ENCODE assay signal across 9 mouse cellular contexts in the genomic region with DNA sequence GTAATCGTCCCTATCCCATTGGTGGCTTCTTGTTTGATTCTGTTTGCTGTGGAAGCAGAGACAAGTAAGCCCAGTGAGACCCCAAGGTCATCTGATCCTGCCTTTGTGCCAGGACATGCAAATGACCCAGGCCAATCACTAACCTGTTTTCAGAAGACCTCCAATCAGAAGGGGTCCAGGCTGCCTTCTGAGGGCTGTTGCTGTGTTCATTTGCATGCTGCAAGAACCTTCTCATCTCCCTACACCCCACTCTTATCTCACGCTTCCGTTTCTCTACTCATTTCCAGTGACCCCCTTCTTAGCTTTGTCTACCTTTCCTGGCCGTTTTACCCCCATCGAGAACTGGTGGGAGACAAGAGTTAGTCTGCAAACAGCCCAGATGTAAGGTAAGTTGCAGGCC. TPM values are rescaled to one million over a fixed set of nuclear protein-coding genes. Genes with fewer than 3 reads are reported as not detected.
DNase-seq lines count a peak whose midpoint lies in the region; ATAC-seq and TF ChIP-seq lines count a peak whose summit lies in the region.
"Had no signal": no experiment of that assay in that cellular context is flagged by ENCODE, and none has a peak within 500 bp of the region (broad histone marks: within the 10 kb centered on the region; RNA-seq: fewer than 3 reads in every experiment).

Gene Fam198b (plus strand): TSS at position 229 of the 400 bp plus-strand sequence.

- in situ Hi-C loops in ES-E14 (cut with MboI; ENCODE audit: low sequenced_read_pairs in 2 of 2, unreplicated experiment in 2 of 2), result loop anchor here in 1 of 2 experiments (25.0 kb wide), 1 partner anchor 178 kb away; no protein-coding TSS in a partner anchor

- no peak for DNase-seq in hindbrain, embryonic 11.5 days (ENCODE audit: low spot score)
- no peak for DNase-seq in ES-E14 (ENCODE audit: low read depth, low spot score)
- DNase-seq in gastrocnemius, postnatal 25 days, result no peak
- peak; percentile 34 for DNase-seq in limb, embryonic 11.5 days (ENCODE audit: low spot score)
- no peak for DNase-seq in B cell, adult 2 months
- DNase-seq in c-Kit-positive CD71-positive TER-119-positive erythroid progenitor cells, embryonic 14.5 days (ENCODE audit: low spot score), result no peak
- DNase-seq: thymus, adult 18-20 months had no signal

- H3K27me3 ChIP-seq in hindbrain, embryonic 11.5 days (ENCODE audit: control insufficient read depth, insufficient read depth, low read length), result no peaks in the 10 kb centered on the region
- 0 out of 2 replicates have a peak, but pooled peaks cover 2% of the 10 kb centered on the region for H3K27me3 ChIP-seq in hindbrain, embryonic 13.5 days
- no peaks in the 10 kb centered on the region for H3K27me3 ChIP-seq in limb, embryonic 11.5 days (ENCODE audit: control insufficient read depth, insufficient read depth, low read length)

- peak; percentile 2; the same call in 1 of the 2 replicates for ATAC-seq in hindbrain, embryonic 11.5 days (ENCODE audit: low FRiP score)
- no peak for ATAC-seq in hindbrain, embryonic 13.5 days (ENCODE audit: low FRiP score)
- ATAC-seq in limb, embryonic 11.5 days (ENCODE audit: insufficient number of reproducible peaks, low FRiP score, low TSS enrichment, low read depth), result no peak
- no peak for ATAC-seq in erythroid progenitor cell, adult 5-6 weeks (replicated peaks; ENCODE audit: low FRiP score, poor library complexity, severe bottlenecking)

- H3K9ac ChIP-seq in hindbrain, embryonic 11.5 days (ENCODE audit: low read depth, low read length), result no peak within 1 kb of the TSS
- no peak within 1 kb of the TSS for H3K9ac ChIP-seq in hindbrain, embryonic 13.5 days
- no peak within 1 kb of the TSS; the same call in 1 of the 2 replicates for H3K9ac ChIP-seq in ES-E14 (ENCODE audit: insufficient read depth, low read depth, low read length, poor library complexity, severe bottlenecking)
- H3K9ac ChIP-seq in limb, embryonic 11.5 days (ENCODE audit: low read length), result peak within 1 kb of the TSS; percentile 30; the same call in 1 of the 2 replicates

- H3K4me3 ChIP-seq in hindbrain, embryonic 11.5 days (ENCODE audit: low read depth, low read length), result no peak within 1 kb of the TSS
- H3K4me3 ChIP-seq in hindbrain, embryonic 13.5 days, result no peak within 1 kb of the TSS
- H3K4me3 ChIP-seq in ES-E14 (ENCODE audit: insufficient read depth in 1 of 2, low read depth in 1 of 2, low read length in 2 of 2, poor library complexity in 1 of 2, severe bottlenecking in 1 of 2), result peak within 1 kb of the TSS; percentile 46 to 50
- H3K4me3 ChIP-seq in limb, embryonic 11.5 days (ENCODE audit: low read depth, low read length), result peak within 1 kb of the TSS; percentile 10; the same call in 1 of the 2 replicates

- no peak within 1 kb of the TSS for H3K4me2 ChIP-seq in hindbrain, embryonic 11.5 days (replicated peaks; ENCODE audit: low read depth, low read length)
- H3K4me2 ChIP-seq in hindbrain, embryonic 13.5 days, result no peak within 1 kb of the TSS
- H3K4me2 ChIP-seq in limb, embryonic 11.5 days (ENCODE audit: low read depth, severe bottlenecking), result peak within 1 kb of the TSS; percentile 43

- H3K27ac ChIP-seq in hindbrain, embryonic 11.5 days (ENCODE audit: low read depth, low read length), result no peak within 1 kb of the TSS
- no peak within 1 kb of the TSS for H3K27ac ChIP-seq in hindbrain, embryonic 13.5 days
- H3K27ac ChIP-seq in ES-E14 (ENCODE audit: insufficient read depth, low read depth, low read length, poor library complexity, severe bottlenecking), result no peak within 1 kb of the TSS
- no peak within 1 kb of the TSS for H3K27ac ChIP-seq in limb, embryonic 11.5 days (replicated peaks; ENCODE audit: low read depth, low read length)

- 56% methylated on average over 5 of the region's 5 CpGs for WGBS in hindbrain, embryonic 11.5 days
- WGBS in hindbrain, embryonic 13.5 days, result 61% methylated on average over 5 of the region's 5 CpGs
- WGBS in limb, embryonic 11.5 days, result 48% methylated on average over 5 of the region's 5 CpGs

- H3K4me1 ChIP-seq in hindbrain, embryonic 11.5 days (replicated peaks; ENCODE audit: control insufficient read depth, insufficient read depth, low read length), result no peaks in the 10 kb centered on the region
- 0 out of 2 replicates have a peak, but pooled peaks cover 7% of the 10 kb centered on the region for H3K4me1 ChIP-seq in hindbrain, embryonic 13.5 days (replicated peaks)
- H3K4me1 ChIP-seq in ES-E14 (ENCODE audit: control insufficient read depth in 2 of 2, insufficient read depth in 2 of 2, low read length in 2 of 2, poor library complexity in 1 of 2), result peaks cover 3 to 4% of the 10 kb centered on the region in 2 experiments; a peak in 1 of 4 replicates
- H3K4me1 ChIP-seq in limb, embryonic 11.5 days (ENCODE audit: control insufficient read depth, insufficient read depth, low read length), result peaks cover 18% of the 10 kb centered on the region

- no peaks in the 10 kb centered on the region for H3K9me3 ChIP-seq in hindbrain, embryonic 11.5 days (ENCODE audit: control insufficient read depth, low read length)
- no peaks in the 10 kb centered on the region for H3K9me3 ChIP-seq in hindbrain, embryonic 13.5 days
- H3K9me3 ChIP-seq in ES-E14 (ENCODE audit: control insufficient read depth, insufficient read depth, low read depth, low read length), result no peaks in the 10 kb centered on the region
- H3K9me3 ChIP-seq in limb, embryonic 11.5 days (ENCODE audit: control insufficient read depth, low read length), result no peaks in the 10 kb centered on the region

- H3K36me3 ChIP-seq in hindbrain, embryonic 11.5 days (ENCODE audit: control insufficient read depth, insufficient read depth, low read length), result no peaks in the 10 kb centered on the region
- no peaks in the 10 kb centered on the region for H3K36me3 ChIP-seq in hindbrain, embryonic 13.5 days
- H3K36me3 ChIP-seq in ES-E14 (ENCODE audit: control insufficient read depth, insufficient read depth, low read length, poor library complexity, severe bottlenecking), result no peaks in the 10 kb centered on the region
- H3K36me3 ChIP-seq in limb, embryonic 11.5 days (ENCODE audit: control insufficient read depth, insufficient read depth, low read length), result no peaks in the 10 kb centered on the region

TF ChIP-seq in ES-E14, 5 proteins besides CTCF, POLR2A, EP300 and RAD21:
- no peak for TF ChIP-seq ZNF384 (IDR thresholded peaks at IDR 0.05; ENCODE audit: low read depth, low read length)
- TF ChIP-seq CHD2 (IDR thresholded peaks at IDR 0.05; ENCODE audit: low read depth, low read length), result no peak
- no peak for TF ChIP-seq MAFK (IDR thresholded peaks at IDR 0.05; ENCODE audit: insufficient read depth, low read depth, low read length)

RNA-seq across cellular contexts. Expression of gene Fam198b, which starts in this region (rescaled TPM):
- 3.1 and 3.6 TPM in 2 replicates for polyA plus RNA-seq in hindbrain, embryonic 11.5 days (2014; fragmentation: Nextera tagmentation; extraction: Ambion mirVana)
- 3.9 and 5.1 TPM in 2 replicates for polyA plus RNA-seq in hindbrain, embryonic 13.5 days (2015; fragmentation: Nextera tagmentation; extraction: Ambion mirVana)
- 14.2 and 16.5 TPM in 2 replicates for total RNA-seq in ES-E14 (2012; rRNA removed)
- 10 to 100 TPM; 10.2 to 13.3 TPM for total RNA-seq in gastrocnemius, postnatal 25 days (2021)
- 6.0 and 9.3 TPM in 2 replicates for polyA plus RNA-seq in limb, embryonic 11.5 days (2014; fragmentation: Nextera tagmentation; extraction: Ambion mirVana)
- not detected in 2 replicates for total RNA-seq in erythroid progenitor cell, adult 5-6 weeks (2015; ENCODE audit: low replicate concordance)
- not detected in 2 replicates for total RNA-seq in erythroid progenitor cell, adult 5-6 weeks (2017; ENCODE audit: low replicate concordance)

Comparison
In these comparisons a context has a peak if more than half of its experiments do, and no peak if none do; other contexts are left out.
1. RNA of gene Fam198b (total RNA-seq): 14.2 to 16.5 TPM in ES-E14 and 10.2 to 13.3 TPM in gastrocnemius, postnatal 25 days; not detected in erythroid progenitor cell, adult 5-6 weeks; every median in the first group is over 10 times any median in the second.
2. H3K4me3 ChIP-seq: peak in ES-E14 (2 of 2) and limb, embryonic 11.5 days (single experiment); none in hindbrain, embryonic 11.5 days (single experiment) and hindbrain, embryonic 13.5 days (single experiment).